Mouse (Mus musculus) MEL (cell line): ENCODE measurements around the gene Avl9. TPM values are rescaled to one million over a fixed set of nuclear protein-coding genes. Genes with fewer than 3 reads are reported as not detected.

Experiments
- DNase-seq: peaks from one replicate; pipeline ENCODE4 v3.0.0; 2011; ENCODE audit warnings: low read depth, low spot score
- H3K27ac ChIP-seq: 2 replicates; pipeline ENCODE4 v1.5.1; 2012; ENCODE audit warnings: low read depth, mild to moderate bottlenecking, control low read depth, low read length, moderate library complexity; ENCODE audit not compliant: control insufficient read depth
- H3K27me3 ChIP-seq, 2 experiments: fragments of 150-350 bp in 1 of 2; sonication (generic) in 1 of 2; 2 replicates each; pipeline ENCODE4 v1.6.1; 2012; ENCODE audit warnings: low read length in 2 of 2, mild to moderate bottlenecking in 2 of 2, improper control_type of control experiment in 1 of 2, moderate library complexity in 1 of 2; ENCODE audit not compliant: insufficient read depth in 2 of 2, control insufficient read depth in 1 of 2
- H3K36me3 ChIP-seq, 2 experiments: 2 replicates each; pipeline ENCODE4 v1.6.1; 2012 to 2014; ENCODE audit warnings: low read length in 2 of 2, improper control_type of control experiment in 1 of 2, inconsistent platforms in 1 of 2, mild to moderate bottlenecking in 1 of 2; ENCODE audit not compliant: insufficient read depth in 2 of 2, control insufficient read depth in 1 of 2
- H3K4me1 ChIP-seq, 2 experiments: fragments of 150-350 bp in 1 of 2; sonication (generic) in 1 of 2; 2 replicates each; pipeline ENCODE4 v1.6.1; 2012; ENCODE audit warnings: low read length in 2 of 2, improper control_type of control experiment in 1 of 2, mild to moderate bottlenecking in 1 of 2; ENCODE audit not compliant: insufficient read depth in 2 of 2, control insufficient read depth in 1 of 2
- H3K4me3 ChIP-seq, 2 experiments: fragments of 150-350 bp in 1 of 2; sonication (generic) in 1 of 2; 2 replicates each; pipeline ENCODE4 v1.5.1; 2012; ENCODE audit warnings: low read depth in 2 of 2, low read length in 2 of 2, mild to moderate bottlenecking in 2 of 2, moderate library complexity in 2 of 2, control low read depth in 1 of 2, improper control_type of control experiment in 1 of 2; ENCODE audit not compliant: control insufficient read depth in 1 of 2, insufficient read depth in 1 of 2
- H3K79me2 ChIP-seq: 2 replicates; pipeline ENCODE4 v1.6.1; 2012; ENCODE audit warnings: mild to moderate bottlenecking, low read length, moderate library complexity; ENCODE audit not compliant: control insufficient read depth, poor library complexity, insufficient read depth
- H3K9ac ChIP-seq: 2 replicates; pipeline ENCODE4 v1.6.1; 2012; ENCODE audit warnings: low read depth, mild to moderate bottlenecking, control low read depth, low read length, moderate library complexity; ENCODE audit not compliant: control insufficient read depth, poor library complexity, severe bottlenecking
- H3K9me3 ChIP-seq: fragments of 150-350 bp; sonication (generic); replicated peaks from 2 replicates; pipeline ENCODE4 v1.6.1; 2012; ENCODE audit warnings: mild to moderate bottlenecking, low read length, improper control_type of control experiment, moderate library complexity; ENCODE audit not compliant: insufficient read depth
- BHLHE40 ChIP-seq: IDR thresholded peaks from 2 replicates; pipeline ENCODE4 v1.6.1; 2012; ENCODE audit warnings: low read depth, mild to moderate bottlenecking, inconsistent platforms, low read length, improper control_type of control experiment, borderline replicate concordance
- CHD2 ChIP-seq: IDR thresholded peaks from 2 replicates; pipeline ENCODE4 v1.6.1; 2011; ENCODE audit warnings: low read length, improper control_type of control experiment
- ETS1 ChIP-seq: IDR thresholded peaks from 2 replicates; pipeline ENCODE4 v1.6.1; 2012; ENCODE audit warnings: low read depth, mild to moderate bottlenecking, inconsistent platforms, low read length, improper control_type of control experiment, moderate library complexity
- GABPA ChIP-seq: IDR thresholded peaks from 2 replicates; pipeline ENCODE4 v1.6.1; 2012; ENCODE audit warnings: low read depth, mild to moderate bottlenecking, inconsistent platforms, low read length, improper control_type of control experiment, moderate library complexity
- GATA1 ChIP-seq: IDR thresholded peaks from 2 replicates; pipeline ENCODE4 v1.6.1; 2011; ENCODE audit warnings: low read depth, low read length, improper control_type of control experiment
- HCFC1 ChIP-seq: IDR thresholded peaks from 2 replicates; pipeline ENCODE4 v1.6.1; 2012; ENCODE audit warnings: low read depth, mild to moderate bottlenecking, inconsistent platforms, low read length, improper control_type of control experiment, moderate library complexity
- JUND ChIP-seq: IDR thresholded peaks from 2 replicates; pipeline ENCODE4 v1.6.1; 2011; ENCODE audit warnings: low read depth, mild to moderate bottlenecking, improper control_type of control experiment, low read length
- KAT2A ChIP-seq: conservative IDR thresholded peaks from 2 replicates; pipeline ENCODE4 v1.6.1; 2012; ENCODE audit warnings: low read depth, low read length, improper control_type of control experiment, inconsistent platforms
- MAX ChIP-seq: IDR thresholded peaks from 2 replicates; pipeline ENCODE4 v1.6.1; 2011; ENCODE audit warnings: low read length, improper control_type of control experiment
- MXI1 ChIP-seq: IDR thresholded peaks from 2 replicates; pipeline ENCODE4 v1.6.1; 2011; ENCODE audit warnings: mild to moderate bottlenecking, low read depth, low read length, improper control_type of control experiment
- MYC ChIP-seq: IDR thresholded peaks from 2 replicates; pipeline ENCODE4 v1.6.1; 2011; ENCODE audit warnings: low read depth, mild to moderate bottlenecking, low read length, improper control_type of control experiment, moderate library complexity
- POLR2AphosphoS5 ChIP-seq: IDR thresholded peaks from 2 replicates; pipeline ENCODE4 v1.6.1; 2012; ENCODE audit warnings: low read depth, borderline replicate concordance, mild to moderate bottlenecking, inconsistent platforms, low read length, moderate library complexity, mixed read lengths
- RAD21 ChIP-seq: IDR thresholded peaks from 2 replicates; pipeline ENCODE4 v1.6.1; 2011; ENCODE audit warnings: mild to moderate bottlenecking, low read depth, low read length, improper control_type of control experiment
- RCOR1 ChIP-seq: IDR thresholded peaks from 2 replicates; pipeline ENCODE4 v1.6.1; 2012; ENCODE audit warnings: low read depth, mild to moderate bottlenecking, inconsistent platforms, low read length, improper control_type of control experiment
- SIN3A ChIP-seq: IDR thresholded peaks from 2 replicates; pipeline ENCODE4 v1.6.1; 2012; ENCODE audit warnings: low read length, improper control_type of control experiment, inconsistent platforms
- TAL1 ChIP-seq: IDR thresholded peaks from 2 replicates; pipeline ENCODE4 v1.6.1; 2012; ENCODE audit warnings: mild to moderate bottlenecking, inconsistent platforms, low read length, moderate library complexity, mixed read lengths
- TCF12 ChIP-seq: IDR thresholded peaks from 2 replicates; pipeline ENCODE4 v1.6.1; 2014; ENCODE audit warnings: low read depth, mild to moderate bottlenecking, inconsistent platforms, low read length, improper control_type of control experiment, moderate library complexity
- UBTF ChIP-seq: IDR thresholded peaks from 2 replicates; pipeline ENCODE4 v1.6.1; 2012; ENCODE audit warnings: low read depth, mild to moderate bottlenecking, inconsistent platforms, low read length, improper control_type of control experiment, moderate library complexity, borderline replicate concordance; ENCODE audit not compliant: insufficient read depth
- USF1 ChIP-seq: IDR thresholded peaks from 2 replicates; pipeline ENCODE4 v1.6.1; 2014; ENCODE audit warnings: low read depth, mild to moderate bottlenecking, inconsistent platforms, low read length, improper control_type of control experiment, moderate library complexity
- USF2 ChIP-seq, 2 experiments: IDR thresholded peaks; 2 replicates each; pipeline ENCODE4 v1.6.1; 2011 to 2012; ENCODE audit warnings: improper control_type of control experiment in 2 of 2, low read length in 2 of 2, borderline replicate concordance in 1 of 2, inconsistent platforms in 1 of 2, low read depth in 1 of 2, mild to moderate bottlenecking in 1 of 2; ENCODE audit not compliant: insufficient read depth in 1 of 2
- ZKSCAN1 ChIP-seq: IDR thresholded peaks from 2 replicates; pipeline ENCODE4 v1.6.1; 2012; ENCODE audit warnings: low read depth, mild to moderate bottlenecking, inconsistent platforms, low read length, improper control_type of control experiment, moderate library complexity
- ZMIZ1 ChIP-seq: IDR thresholded peaks from 2 replicates; pipeline ENCODE4 v1.6.1; 2012; ENCODE audit warnings: low read depth, mild to moderate bottlenecking, inconsistent platforms, low read length, improper control_type of control experiment, moderate library complexity
- ZNF384 ChIP-seq: IDR thresholded peaks from 2 replicates; pipeline ENCODE4 v1.6.1; 2012; ENCODE audit warnings: low read depth, mild to moderate bottlenecking, inconsistent platforms, low read length, improper control_type of control experiment
- polyA plus RNA-seq, 2 experiments: library from polyadenylated mRNA; stranded (reverse) in 1 of 2; unstranded in 1 of 2; fragments of >175 nt in 1 of 2; fragments of >200 nt in 1 of 2; gene quantifications; 2 replicates each; pipeline versions ENCODE4 v1.2.1 to v1.2.4; 2012; ENCODE audit warnings: low replicate concordance in 2 of 2, low read depth in 1 of 2; ENCODE audit not compliant: insufficient read length in 2 of 2, insufficient read depth in 1 of 2, missing spikeins in 1 of 2
- total RNA-seq: library from RNA; depleted of rRNA; stranded (reverse); fragments of 300-350 nt; gene quantifications from 2 replicates; pipeline ENCODE4 v1.2.3, GENCODE M21; 2012

The Avl9 gene
- total and polyA plus RNA-seq, 3 experiments = 7.7 to 7.9 TPM; not detected in 1

- Histone ChIP-seq H3K79me2 (peaks cover 57% of the 10 kb centered on the region), H3K9ac (peak overlapping the region; percentile 96), H3K4me1 (peaks cover 8 to 16% of the 10 kb centered on the region in 2 experiments), H3K9me3 (no peaks in the 10 kb centered on the region), H3K4me3 (peak overlapping the region; percentile 78 to 91), H3K27me3 (no peaks in the 10 kb centered on the region; a peak in 1 of 4 replicates), H3K27ac (peak overlapping the region; percentile 98), H3K36me3 (peaks cover 2 to 29% of the 10 kb centered on the region in 2 experiments)
- DNase-seq = peak; percentile 83
- TF ChIP-seq SIN3A (peak; percentile 83), RAD21 (no peak), GATA1 (no peak), UBTF (no peak), MYC (peak; percentile 84), USF2 (IDR thresholded peaks at IDR 0.05; ENCODE audit: borderline replicate concordance in 1 of 2, insufficient read depth in 1 of 2, low read depth in 1 of 2, low read length in 2 of 2) (peak in 1 of 2 experiments; percentile 84; a peak in 2 of 4 replicates), ZKSCAN1 (no peak), KAT2A (no peak), TAL1 (no peak), CHD2 (no peak), ETS1 (no peak), POLR2AphosphoS5 (no peak), BHLHE40 (peak; percentile 84), USF1 (peak; percentile 95), HCFC1 (peak; percentile 38; the same call in 1 of the 2 replicates), RCOR1 (0 out of 2 replicates have a peak, but pooled peaks have one; percentile 19), GABPA (no peak), MXI1 (peak; percentile 93), JUND (no peak), ZNF384 (peak; percentile 83), TCF12 (no peak), MAX (peak; percentile 95), ZMIZ1 (peak; percentile 32; the same call in 1 of the 2 replicates)
Measured at GRCm38 (mm10) chr6:56796668-56797141, 82.0 kb downstream of the Avl9 start.
